Mouse (Mus musculus) liver, postnatal 0 days (tissue): Measurements from ENCODE around the gene Gm21970. TPM values are rescaled to one million over a fixed set of nuclear protein-coding genes. Genes with fewer than 3 reads are reported as not detected.

Experiments
- ATAC-seq: fragments of 200-750 bp; cut with Nextera tagmentation; 2 replicates; pipeline ENCODE4 v1.8.0; 2017; ENCODE audit warnings: mild to moderate bottlenecking, moderate library complexity
- DNase-seq: peaks from one replicate; pipeline ENCODE4 v3.0.0-alpha.2; 2016
- H3K27ac ChIP-seq: fragments of 300-500 bp; sonication (generic); 2 replicates; pipeline ENCODE4 v1.5.1; 2014; ENCODE audit warnings: antibody characterized with exemption, moderate library complexity, mild to moderate bottlenecking, low read depth
- H3K27me3 ChIP-seq: fragments of 300-500 bp; sonication (generic); 2 replicates; pipeline ENCODE4 v1.6.1; 2014; ENCODE audit warnings: low read length, control low read depth, mixed read lengths; ENCODE audit not compliant: insufficient read depth
- H3K36me3 ChIP-seq: fragments of 300-500 bp; sonication (generic); replicated peaks from 2 replicates; pipeline ENCODE4 v1.6.1; 2014; ENCODE audit warnings: mild to moderate bottlenecking, control low read depth, low read length, moderate library complexity, mixed read lengths; ENCODE audit not compliant: insufficient read depth
- H3K4me1 ChIP-seq: fragments of 300-500 bp; sonication (generic); 2 replicates; pipeline ENCODE4 v1.6.1; 2014; ENCODE audit warnings: antibody characterized with exemption, mild to moderate bottlenecking, control low read depth; ENCODE audit not compliant: insufficient read depth
- H3K4me2 ChIP-seq: fragments of 300-500 bp; sonication (generic); 2 replicates; pipeline ENCODE4 v1.6.1; 2014; ENCODE audit warnings: low read depth, mild to moderate bottlenecking, low read length, moderate library complexity, mixed read lengths
- H3K4me3 ChIP-seq: fragments of 300-500 bp; sonication (generic); 2 replicates; pipeline ENCODE4 v1.5.1; 2014; ENCODE audit warnings: low read depth, low read length
- H3K9ac ChIP-seq: fragments of 300-500 bp; sonication (generic); replicated peaks from 2 replicates; pipeline ENCODE4 v1.6.1; 2014; ENCODE audit warnings: mild to moderate bottlenecking, moderate library complexity
- H3K9me3 ChIP-seq: fragments of 300-500 bp; sonication (generic); 2 replicates; pipeline ENCODE4 v1.6.1; 2016; ENCODE audit warnings: mild to moderate bottlenecking, control low read depth, low read length, mixed read lengths
- CTCF ChIP-seq: sonication (generic); IDR thresholded peaks from 2 replicates; pipeline ENCODE4 v1.5.1; 2016; ENCODE audit warnings: antibody characterized with exemption, low read depth
- EP300 ChIP-seq: IDR thresholded peaks from 2 replicates; pipeline ENCODE4 v1.6.1; 2016; ENCODE audit warnings: antibody characterized with exemption, low read depth, mild to moderate bottlenecking
- WGBS: fragments of 180-500 bp; shearing (Covaris S2); extraction: QIAGEN DNeasy Blood & Tissue Kit; methylation state at CpG from one replicate; pipeline ENCODE4 v1.1.7; 2014; ENCODE audit not compliant: insufficient replicate concordance; 5-methylcytosine and 5-hydroxymethylcytosine counted together
- polyA plus RNA-seq: library from polyadenylated mRNA; unstranded; fragments of >200 nt; fragmentation: Nextera tagmentation; extraction: Ambion mirVana; gene quantifications from 2 replicates; pipeline ENCODE4 v1.2.1, GENCODE M21; 2015

Gene Gm21970
- polyA plus RNA-seq, 1 experiment from 2014 or later, result not detected

GRCm38 (mm10) chr16:91446778-91447511, 55.4 kb downstream of the Gm21970 start:
- Histone ChIP-seq H3K9me3 (no peaks in the 10 kb centered on the region), H3K4me1 (peaks cover 62% of the 10 kb centered on the region), H3K27me3 (no peaks in the 10 kb centered on the region), H3K27ac (peak overlapping the region; percentile 72), H3K9ac (peak overlapping the region; percentile 31; the same call in 1 of the 2 replicates), H3K4me2 (0 out of 2 replicates have a peak overlapping the region, but pooled peaks have one; percentile 5), H3K4me3 (no peak overlapping the region), H3K36me3 (no peaks in the 10 kb centered on the region)
- 58% methylated on average over 8 of the region's 8 CpGs for WGBS
- DNase-seq, result no peak
- TF ChIP-seq CTCF (no peak), EP300 (no peak)
- ATAC-seq, result peak; percentile 32

- Histone ChIP-seq H3K36me3 (no peaks in the 10 kb centered on the region), H3K4me3 (no peak overlapping the region), H3K4me1 (peaks cover 66% of the 10 kb centered on the region), H3K9ac (peak overlapping the region; percentile 31; the same call in 1 of the 2 replicates), H3K27ac (peak overlapping the region; percentile 72), H3K9me3 (no peaks in the 10 kb centered on the region), H3K27me3 (no peaks in the 10 kb centered on the region), H3K4me2 (0 out of 2 replicates have a peak overlapping the region, but pooled peaks have one; percentile 5)
- TF ChIP-seq CTCF (no peak), EP300 (no peak)
- ATAC-seq (peak; percentile 62), DNase-seq (peak; percentile 54)
- 50% methylated on average over 6 of the region's 6 CpGs for WGBS
Measured at GRCm38 (mm10) chr16:91447512-91447900, 56.0 kb downstream of the Gm21970 start.

GRCm38 (mm10) chr16:91448088-91448487, 56.6 kb downstream of the Gm21970 start:
- no peak overlapping the region for H3K9ac ChIP-seq

GRCm38 (mm10) chr16:91448895-91449294, 57.4 kb downstream of the Gm21970 start:
- no peak overlapping the region for H3K4me2 ChIP-seq
- H3K9me3 ChIP-seq, result no peaks in the 10 kb centered on the region
- H3K4me3 ChIP-seq, result no peak overlapping the region
- no peak for TF ChIP-seq CTCF
- no peak for TF ChIP-seq EP300
- ATAC-seq (no peak), DNase-seq (no peak)
- WGBS, result 57% methylated on average over 7 of the region's 7 CpGs
- peaks cover 65% of the 10 kb centered on the region for H3K4me1 ChIP-seq
- no peak overlapping the region for H3K9ac ChIP-seq
- no peaks in the 10 kb centered on the region for H3K36me3 ChIP-seq
- H3K27me3 ChIP-seq, result no peaks in the 10 kb centered on the region
- H3K27ac ChIP-seq, result peak overlapping the region; percentile 53; the same call in 1 of the 2 replicates

More at GRCm38 (mm10) chr16:91448088-91448487, 56.6 kb downstream of the Gm21970 start:
- ATAC-seq (peak; percentile 44), DNase-seq (no peak)
- Histone ChIP-seq H3K4me1 (peaks cover 66% of the 10 kb centered on the region), H3K4me2 (no peak overlapping the region), H3K9me3 (no peaks in the 10 kb centered on the region), H3K27ac (peak overlapping the region; percentile 72), H3K36me3 (no peaks in the 10 kb centered on the region), H3K27me3 (no peaks in the 10 kb centered on the region), H3K4me3 (no peak overlapping the region)
- WGBS, result 67% methylated on average over 5 of the region's 5 CpGs
- TF ChIP-seq CTCF, result no peak
- no peak for TF ChIP-seq EP300

GRCm38 (mm10) chr16:91450137-91451064, 58.9 kb downstream of the Gm21970 start:
- Histone ChIP-seq H3K9me3 (no peaks in the 10 kb centered on the region), H3K4me1 (peaks cover 65% of the 10 kb centered on the region), H3K9ac (no peak overlapping the region), H3K4me2 (no peak overlapping the region), H3K27ac (no peak overlapping the region; the same call in 1 of the 2 replicates), H3K27me3 (no peaks in the 10 kb centered on the region), H3K4me3 (no peak overlapping the region), H3K36me3 (no peaks in the 10 kb centered on the region)
- TF ChIP-seq EP300, result no peak
- peak; percentile 47 for TF ChIP-seq CTCF
- WGBS, result 80% methylated on average over 12 of the region's 12 CpGs
- DNase-seq (no peak), ATAC-seq (no peak)

- no peak for DNase-seq
- WGBS, result 23% methylated on average over 2 of the region's 2 CpGs
- Histone ChIP-seq H3K4me2 (no peak overlapping the region), H3K36me3 (no peaks in the 10 kb centered on the region), H3K4me1 (peaks cover 57% of the 10 kb centered on the region), H3K4me3 (no peak overlapping the region), H3K27me3 (no peaks in the 10 kb centered on the region), H3K9ac (no peak overlapping the region), H3K27ac (peak overlapping the region; percentile 58), H3K9me3 (no peaks in the 10 kb centered on the region)
- no peak for TF ChIP-seq CTCF
- no peak for ATAC-seq
Measured at GRCm38 (mm10) chr16:91451949-91452348, 60.4 kb downstream of the Gm21970 start.
